Mouse (Mus musculus) monocyte, adult 59 days (primary cell): ENCODE data around the gene Tmem150b. TPM values are rescaled to one million over a fixed set of nuclear protein-coding genes. Genes with fewer than 3 reads are reported as not detected.

Experiments used
- total RNA-seq, 2 experiments: library from RNA; stranded (reverse); gene quantifications; one replicate each; pipeline ENCODE4 v1.2.4; 2023

The Tmem150b gene
- 10 to 100 TPM; 30.4 to 32.3 TPM for total RNA-seq

DNA sequence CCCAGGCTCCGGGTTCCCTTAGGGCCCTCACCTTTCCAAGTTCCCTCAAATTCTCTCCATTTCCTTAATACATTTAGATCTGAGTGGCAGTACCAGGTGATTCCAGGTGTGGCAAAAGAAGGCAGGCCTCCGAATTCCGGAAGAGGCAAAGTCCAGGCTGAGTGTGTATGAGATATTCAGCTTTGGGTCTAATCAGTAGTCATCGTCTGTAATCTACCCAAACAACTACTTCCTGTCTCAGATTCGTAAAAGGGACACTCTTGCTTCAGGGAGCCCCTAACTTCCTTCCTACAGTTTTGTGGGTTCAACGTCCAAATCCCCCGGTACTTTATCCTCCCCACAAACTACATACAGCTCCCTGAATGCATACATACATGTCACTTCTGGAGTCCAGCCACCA lies at the start of gene Tmem150b:
Gene Tmem150b, minus strand, starts transcription at position 81 of the 400 bp plus-strand sequence.

DNA sequence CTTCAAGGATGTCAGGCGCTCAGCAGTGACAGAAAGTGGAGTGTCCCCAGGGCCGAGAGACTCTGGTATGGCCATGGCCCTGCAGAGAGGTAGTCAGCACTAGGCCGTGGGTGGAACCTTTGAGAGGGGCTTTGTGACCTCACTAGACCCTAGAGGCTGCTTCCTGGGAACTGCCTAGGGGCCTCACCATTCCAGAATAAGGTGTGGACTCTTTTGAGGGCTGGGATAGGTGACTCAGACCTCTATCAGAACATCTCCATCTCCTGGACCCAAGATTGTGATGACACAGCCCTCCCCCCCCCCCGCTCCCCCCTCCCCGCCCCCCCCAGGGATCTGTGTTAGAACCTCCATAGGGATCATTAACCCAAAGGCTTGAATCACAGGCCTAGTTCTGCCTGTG lies 46.2 kb upstream of the Tmem150b start, which contains the start of gene Fam71e2:
Gene Fam71e2, minus strand, starts transcription at position 101 of the 400 bp plus-strand sequence.

DNA sequence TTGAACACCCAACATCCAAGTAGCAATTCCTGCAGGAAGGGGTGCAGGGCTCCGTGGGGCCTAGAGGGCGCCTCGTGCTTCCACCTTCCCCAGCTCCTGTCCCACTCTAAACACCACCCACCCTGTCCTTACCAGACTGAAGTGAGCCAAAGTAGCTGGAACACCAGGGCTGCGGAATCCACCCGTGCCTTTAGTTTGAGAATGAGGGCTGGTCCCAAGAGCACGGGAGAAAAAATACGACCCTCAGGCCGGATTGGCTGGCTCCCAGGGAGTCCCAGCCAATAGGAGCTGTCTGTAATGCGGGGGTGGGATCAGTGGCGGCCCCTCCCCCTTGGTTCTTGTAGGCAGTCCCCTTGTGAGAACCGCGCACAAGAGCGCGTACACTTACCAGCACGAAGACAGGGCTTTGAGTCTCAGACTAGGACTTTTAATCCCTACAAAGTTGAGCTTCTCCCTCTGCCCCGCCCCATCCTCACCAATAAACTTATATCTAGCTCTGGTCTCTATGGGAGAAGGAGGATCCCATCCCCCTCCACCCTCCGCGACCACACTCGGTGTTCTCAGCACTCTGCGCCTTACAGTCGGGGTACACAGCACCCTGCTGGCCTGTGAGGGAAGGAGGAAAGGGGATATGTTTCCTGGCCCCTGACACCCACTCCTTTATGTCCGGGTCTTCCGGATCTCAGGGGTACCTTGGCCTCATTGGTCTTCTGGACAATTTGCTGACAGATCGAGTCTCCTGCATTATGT lies 27.9 kb upstream of the Tmem150b start, which contains the start of gene Cox6b2:
Gene Cox6b2, minus strand, starts transcription at position 274 of the 750 bp plus-strand sequence.

DNA sequence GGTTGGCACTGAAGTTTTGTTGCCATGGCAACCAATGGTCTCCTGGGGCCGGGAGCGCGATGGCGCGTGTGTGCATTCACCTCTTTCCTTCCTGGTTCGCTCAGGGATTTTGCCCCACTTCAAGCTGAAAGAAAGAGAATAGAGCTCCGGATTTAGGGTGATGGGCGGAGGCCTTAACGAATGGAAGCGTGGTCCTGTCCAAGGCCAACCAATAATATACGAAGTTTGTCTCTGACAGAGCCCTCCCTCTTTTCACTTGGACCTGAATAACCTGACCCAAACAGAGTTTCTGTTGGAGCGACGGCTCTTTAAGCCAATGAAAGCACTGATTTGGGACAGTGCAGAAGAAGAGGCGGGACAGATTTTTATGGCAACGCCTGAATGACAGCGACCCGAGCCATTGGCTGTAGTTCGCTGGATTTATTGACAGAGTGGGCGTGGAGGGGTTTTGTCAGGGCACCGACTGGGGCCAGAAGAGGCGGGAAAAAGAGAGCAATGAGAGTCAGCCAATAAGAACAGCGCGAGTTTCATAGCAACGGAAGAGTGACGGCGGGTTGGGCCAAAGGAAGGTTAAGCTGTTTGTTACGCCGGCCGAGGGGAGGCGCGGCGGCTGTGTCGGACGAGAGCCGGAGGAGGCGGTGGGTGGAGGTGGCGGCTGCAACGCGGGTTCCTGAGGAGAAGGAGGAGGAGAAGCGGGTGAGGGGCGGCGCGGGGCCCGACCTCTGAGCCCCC lies 14.7 kb upstream of the Tmem150b start, which contains the start of gene Kmt5c:
Gene Kmt5c, plus strand, starts transcription at position 572 of the 732 bp plus-strand sequence.

DNA sequence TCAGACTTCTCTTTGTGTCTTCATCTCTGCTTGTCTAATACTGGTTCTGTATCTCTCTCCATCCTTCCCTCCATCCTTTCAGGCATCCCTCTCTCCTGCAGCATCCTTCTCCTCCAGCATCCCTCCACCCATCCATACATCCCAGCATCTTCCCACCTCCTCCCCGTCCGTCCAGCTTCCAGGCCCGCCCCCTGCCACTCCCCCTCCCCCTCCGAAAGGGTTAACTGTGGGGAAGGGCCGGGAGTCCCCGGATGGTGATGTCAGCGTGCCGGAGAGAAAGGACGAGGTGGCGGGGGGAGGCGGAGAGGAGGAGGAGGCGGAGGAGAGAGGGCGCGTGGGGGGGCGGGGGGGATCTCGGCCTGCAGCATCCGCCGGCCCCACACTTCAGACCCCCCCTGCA lies 34.7 kb downstream of the Tmem150b start, which contains the start of gene Brsk1:
Gene Brsk1, plus strand, starts transcription at position 218 of the 400 bp plus-strand sequence.

DNA sequence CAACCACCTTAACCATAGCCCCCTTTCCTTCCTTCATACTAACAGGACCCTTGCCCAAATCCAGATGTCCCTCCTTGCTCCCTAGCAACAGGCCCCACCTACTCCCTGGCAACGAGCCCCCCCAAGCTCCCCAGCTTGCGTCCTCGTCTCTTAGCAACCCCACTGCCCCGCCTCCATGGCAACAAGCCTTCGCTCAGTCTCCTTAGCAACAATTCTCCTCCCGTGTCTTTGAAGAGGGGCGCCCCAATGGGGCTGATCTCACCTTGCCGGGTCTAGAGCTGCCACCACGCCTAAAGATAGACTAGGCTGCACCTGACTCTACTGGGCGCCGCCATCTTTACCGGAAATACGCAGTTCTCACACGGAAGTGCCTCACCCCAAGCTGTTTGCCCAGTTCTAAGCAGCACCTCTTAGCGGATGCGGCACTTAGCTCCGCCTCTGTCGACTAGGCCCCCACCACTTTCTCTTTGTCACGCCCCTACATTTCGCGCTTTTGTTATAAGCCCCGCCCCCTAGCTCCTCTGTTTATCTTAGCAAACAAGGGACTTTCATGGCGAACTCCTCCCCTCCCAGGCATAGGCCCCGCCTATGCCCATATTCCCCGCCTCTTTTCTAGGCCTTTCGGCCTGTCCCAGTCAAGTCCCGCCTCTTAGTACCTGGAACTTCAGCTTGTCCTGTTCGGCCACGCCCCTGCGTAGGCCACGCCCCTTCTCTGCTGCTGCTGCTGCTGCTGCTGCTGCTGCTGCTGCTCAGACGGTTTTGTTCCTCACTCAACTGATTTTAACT lies 40.2 kb downstream of the Tmem150b start, which contains the start of gene Hspbp1:
Gene Hspbp1, minus strand, starts transcription at position 437 of the 786 bp plus-strand sequence.

DNA sequence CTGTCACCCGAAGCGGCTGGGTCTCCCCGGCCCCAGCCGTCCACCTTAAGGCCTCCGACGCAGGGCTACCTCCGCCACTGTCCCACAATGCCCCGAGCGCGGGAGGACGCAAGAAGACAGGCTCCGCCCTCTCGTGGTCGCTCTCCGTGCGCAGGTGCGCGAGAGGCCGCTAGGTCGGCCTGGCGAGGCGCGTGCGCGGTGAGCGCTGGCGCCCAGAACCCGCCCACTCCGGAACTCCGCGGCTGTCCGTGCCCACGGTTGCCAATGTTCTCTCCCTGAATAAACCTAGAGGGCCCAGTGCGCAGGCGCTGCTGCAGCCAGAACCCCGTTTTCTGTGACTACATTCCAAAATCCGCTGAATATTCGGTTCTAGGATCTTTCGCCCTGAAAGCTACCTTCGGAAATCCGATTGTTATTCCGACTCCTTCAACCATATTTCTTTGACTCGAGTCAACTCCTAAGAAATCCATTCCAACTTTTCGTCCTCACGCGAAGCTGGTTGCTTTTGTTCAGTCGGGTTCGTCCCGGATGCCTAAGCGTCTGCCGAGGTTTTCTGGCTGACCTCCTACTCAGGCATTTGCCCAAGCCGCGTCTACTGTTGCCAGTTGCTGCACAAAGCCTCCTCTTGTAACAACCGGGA lies 66.0 kb downstream of the Tmem150b start, which contains the start of gene Ppp6r1:
Gene Ppp6r1, minus strand, starts transcription at position 108 of the 640 bp plus-strand sequence.

Other genes starting within 250 kb of the Tmem150b start
- gene Ppp1r12c, start 223.6 kb downstream of the Tmem150b start, total RNA-seq = 100 to 1,000 TPM; 351 to 356 TPM
- gene Tnnt1, start 208.9 kb downstream of the Tmem150b start, total RNA-seq = not detected
- gene Tnni3, start 201.0 kb downstream of the Tmem150b start, total RNA-seq = 1 to 10 TPM; 3.3 to 4.2 TPM
- gene Dnaaf3, start 192.8 kb downstream of the Tmem150b start, total RNA-seq = 1 to 10 TPM; 3.7 to 4.3 TPM
- 1 to 10 TPM in 1 of 2 experiments, not detected in 1; 1.2 TPM for gene Syt5, start 177.7 kb downstream of the Tmem150b start, total RNA-seq
- under 1 TPM; 0.49 to 0.66 TPM for gene Ptprh, start 121.2 kb downstream of the Tmem150b start, total RNA-seq
- 10 to 100 TPM; 31.8 to 32.8 TPM for gene Tmem86b, start 93.8 kb downstream of the Tmem150b start, total RNA-seq
- 100 to 1,000 TPM; 194 to 198 TPM for gene Ppp6r1, start 66.2 kb downstream of the Tmem150b start, total RNA-seq
- 10 to 100 TPM; 32.1 to 35.1 TPM for gene Hspbp1, start 40.2 kb downstream of the Tmem150b start, total RNA-seq
- gene Brsk1, start 34.6 kb downstream of the Tmem150b start, total RNA-seq = under 1 TPM in 1 of 2 experiments, not detected in 1; 0.79 TPM
- gene Kmt5c, start 14.9 kb upstream of the Tmem150b start, total RNA-seq = 100 to 1,000 TPM; 133 to 143 TPM
- gene Cox6b2, start 27.8 kb upstream of the Tmem150b start, total RNA-seq = 10 to 100 TPM; 14.3 to 17.8 TPM
- not detected for gene Fam71e2, start 46.1 kb upstream of the Tmem150b start, total RNA-seq
- gene Il11, start 57.6 kb upstream of the Tmem150b start, total RNA-seq = not detected
- gene Tmem190, start 57.7 kb upstream of the Tmem150b start, total RNA-seq = not detected
- 1 to 10 TPM; 1.3 to 1.9 TPM for gene Tmem238, start 64.4 kb upstream of the Tmem150b start, total RNA-seq
- 1,000 to 10,000 TPM; 1,418 to 1,752 TPM for gene Rpl28, start 67.6 kb upstream of the Tmem150b start, total RNA-seq
- gene Ube2s, start 87.3 kb upstream of the Tmem150b start, total RNA-seq = 100 to 1,000 TPM; 114 to 117 TPM
- 1 to 10 TPM; 1.2 to 1.5 TPM for gene Shisa7, start 119.4 kb upstream of the Tmem150b start, total RNA-seq
- gene Isoc2b, start 145.0 kb upstream of the Tmem150b start, total RNA-seq = 1 to 10 TPM; 6.4 to 7.2 TPM
- 10 to 100 TPM; 11.6 to 14.8 TPM for gene Isoc2a, start 151.9 kb upstream of the Tmem150b start, total RNA-seq
- not detected for gene Gm36210, start 181.3 kb upstream of the Tmem150b start, total RNA-seq
- gene Zfp628, start 190.0 kb upstream of the Tmem150b start, total RNA-seq = 10 to 100 TPM; 17.1 to 18.6 TPM
- 1 to 10 TPM; 3.6 to 6.4 TPM for gene Nat14, start 196.8 kb upstream of the Tmem150b start, total RNA-seq
- under 1 TPM in 1 of 2 experiments, not detected in 1; 0.12 TPM for gene Ssc5d, start 200.5 kb upstream of the Tmem150b start, total RNA-seq
- gene Sbk2, start 239.2 kb upstream of the Tmem150b start, total RNA-seq = not detected
- not detected for gene Sbk3, start 245.9 kb upstream of the Tmem150b start, total RNA-seq